12 mouse cellular contexts compared by ENCODE assay signal in the genomic region with DNA sequence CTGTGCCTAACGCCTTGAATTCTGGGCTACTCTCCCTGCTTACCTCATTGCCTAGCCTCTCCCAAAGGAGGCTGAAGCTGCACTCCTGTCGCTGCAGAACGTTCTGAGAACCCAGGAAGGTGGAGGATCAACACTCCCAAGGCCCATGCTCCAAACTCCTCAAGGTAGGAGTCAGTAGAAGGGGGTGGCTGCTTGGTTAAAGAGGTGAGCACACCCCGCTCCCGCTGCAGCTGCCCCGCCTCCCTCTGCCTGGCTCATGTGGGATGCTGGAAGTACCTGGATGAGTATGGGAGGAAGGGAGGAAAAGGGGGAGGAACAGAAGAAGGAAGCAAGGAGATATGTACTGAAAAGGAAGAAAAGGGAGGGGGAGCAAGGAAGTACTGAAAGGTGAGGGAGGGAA. TPM values are rescaled to one million over a fixed set of nuclear protein-coding genes. Genes with fewer than 3 reads are reported as not detected.
A peak's percentile ranks its signal among the peaks of the same experiment; 100 is the strongest.
DNase-seq lines count a peak whose midpoint lies in the region; ATAC-seq and TF ChIP-seq lines count a peak whose summit lies in the region.
"Had no signal": no experiment of that assay in that cellular context is flagged by ENCODE, and none has a peak within 500 bp of the region (broad histone marks: within the 10 kb centered on the region; RNA-seq: fewer than 3 reads in every experiment).

No protein-coding gene starts in this region.

- DNase-seq in midbrain, embryonic 10.5 days (ENCODE audit: low spot score), result no peak
- peak; percentile 41 to 49 for DNase-seq in cerebellum, postnatal 14 days
- no peak for DNase-seq in gastrocnemius, postnatal 10 days
- no peak for DNase-seq in lung, adult 2 months
- no peak for DNase-seq in urinary bladder, postnatal 14 days (ENCODE audit: low spot score)
- DNase-seq: gastrocnemius, postnatal 36 days; kidney, adult 18-20 months; lung, postnatal 14 days; thymus, postnatal 25 days had no signal

- TF ChIP-seq POLR2A in lung, adult 2 months (IDR thresholded peaks at IDR 0.05; ENCODE audit: borderline replicate concordance, extremely low read depth, low read depth, low read length), result no peak

- H3K4me2 ChIP-seq in midbrain, embryonic 13.5 days (replicated peaks), result peak overlapping the region; percentile 63
- H3K4me2 ChIP-seq in hindbrain, embryonic 16.5 days (ENCODE audit: low read length), result peak overlapping the region; percentile 74

- peak; percentile 25; the same call in 1 of the 2 replicates for ATAC-seq in midbrain, embryonic 13.5 days
- 0 out of 2 replicates have a peak, but pooled peaks have one; percentile 19 for ATAC-seq in hindbrain, embryonic 16.5 days
- ATAC-seq: liver, embryonic 12.5 days had no signal

- H3K27ac ChIP-seq in midbrain, embryonic 13.5 days, result no peak overlapping the region
- no peak overlapping the region for H3K27ac ChIP-seq in midbrain, embryonic 10.5 days (replicated peaks)
- no peak overlapping the region for H3K27ac ChIP-seq in hindbrain, embryonic 16.5 days (ENCODE audit: low read depth, low read length)
- H3K27ac ChIP-seq: liver, embryonic 12.5 days had no signal

- H3K4me1 ChIP-seq in midbrain, embryonic 13.5 days (replicated peaks), result peaks cover 23% of the 10 kb centered on the region; the same call in 1 of the 2 replicates
- H3K4me1 ChIP-seq in midbrain, embryonic 10.5 days, result peaks cover 25% of the 10 kb centered on the region
- H3K4me1 ChIP-seq in hindbrain, embryonic 16.5 days (ENCODE audit: control insufficient read depth, insufficient read depth, low read depth, low read length), result peaks cover 8% of the 10 kb centered on the region; the same call in 1 of the 2 replicates
- H3K4me1 ChIP-seq in lung, adult 2 months (ENCODE audit: control insufficient read depth, insufficient read depth, low read length), result no peaks in the 10 kb centered on the region
- H3K4me1 ChIP-seq: liver, embryonic 12.5 days had no signal

- no peaks in the 10 kb centered on the region for H3K36me3 ChIP-seq in midbrain, embryonic 13.5 days
- H3K36me3 ChIP-seq in midbrain, embryonic 10.5 days, result no peaks in the 10 kb centered on the region
- no peaks in the 10 kb centered on the region for H3K36me3 ChIP-seq in hindbrain, embryonic 16.5 days (ENCODE audit: control insufficient read depth, insufficient read depth, low read length)
- H3K36me3 ChIP-seq: liver, embryonic 12.5 days had no signal

- no peak overlapping the region for H3K9ac ChIP-seq in midbrain, embryonic 13.5 days (replicated peaks)
- peak overlapping the region; percentile 85 for H3K9ac ChIP-seq in hindbrain, embryonic 16.5 days (ENCODE audit: low read depth, low read length)
- H3K9ac ChIP-seq: liver, embryonic 12.5 days had no signal

- H3K9me3 ChIP-seq in midbrain, embryonic 13.5 days, result 0 out of 2 replicates have a peak, but pooled peaks cover 4% of the 10 kb centered on the region
- H3K9me3 ChIP-seq in midbrain, embryonic 10.5 days (replicated peaks), result no peaks in the 10 kb centered on the region
- no peaks in the 10 kb centered on the region for H3K9me3 ChIP-seq in hindbrain, embryonic 16.5 days (ENCODE audit: control insufficient read depth, low read length)
- H3K9me3 ChIP-seq: liver, embryonic 12.5 days had no signal

- H3K4me3 ChIP-seq in midbrain, embryonic 13.5 days (replicated peaks), result peak overlapping the region; percentile 56
- H3K4me3 ChIP-seq in midbrain, embryonic 10.5 days, result no peak overlapping the region; the same call in 1 of the 2 replicates
- H3K4me3 ChIP-seq in hindbrain, embryonic 16.5 days (ENCODE audit: low read length), result peak overlapping the region; percentile 71
- H3K4me3 ChIP-seq in lung, adult 2 months (replicated peaks; ENCODE audit: extremely low read depth, low read depth, low read length), result no peak overlapping the region

- TF ChIP-seq CTCF in lung, adult 2 months (IDR thresholded peaks at IDR 0.05; ENCODE audit: insufficient read depth, low read length), result no peak

- H3K27me3 ChIP-seq in midbrain, embryonic 13.5 days, result peaks cover 94% of the 10 kb centered on the region
- H3K27me3 ChIP-seq in midbrain, embryonic 10.5 days (ENCODE audit: low read depth, poor library complexity, severe bottlenecking), result peaks cover 93% of the 10 kb centered on the region
- H3K27me3 ChIP-seq in hindbrain, embryonic 16.5 days (replicated peaks; ENCODE audit: control insufficient read depth, insufficient read depth, low read length), result peaks cover 11% of the 10 kb centered on the region

- 8% methylated on average over 6 of the region's 6 CpGs for WGBS in midbrain, embryonic 13.5 days
- 6% methylated on average over 6 of the region's 6 CpGs for WGBS in midbrain, embryonic 10.5 days
- WGBS in hindbrain, embryonic 16.5 days, result 8% methylated on average over 6 of the region's 6 CpGs
- WGBS in lung, adult 2 months, result 6% methylated on average over 6 of the region's 6 CpGs

RNA-seq across cellular contexts. Expression of gene Ppp2r2c, which starts 0.8 kb away (rescaled TPM):
- 11.3 and 12.2 TPM in 2 replicates for polyA plus RNA-seq in midbrain, embryonic 13.5 days (2015; fragmentation: Nextera tagmentation; extraction: Ambion mirVana)
- 0.48 and 0.83 TPM in 2 replicates for polyA plus RNA-seq in midbrain, embryonic 10.5 days (2016; fragmentation: Nextera tagmentation; extraction: Ambion mirVana)
- polyA plus RNA-seq in hindbrain, embryonic 16.5 days (2015; fragmentation: Nextera tagmentation; extraction: Ambion mirVana), result 52.4 and 58.2 TPM in 2 replicates
- total RNA-seq in gastrocnemius, postnatal 10 days (2021), result 1 to 10 TPM; 1.2 TPM
- 2.9 and 5.2 TPM in 2 replicates for polyA plus RNA-seq in lung, adult 2 months (2012; rRNA removed)

RNA-seq across cellular contexts. Expression of gene Man2b2, which starts 37.1 kb away (rescaled TPM):
- polyA plus RNA-seq in midbrain, embryonic 13.5 days (2015; fragmentation: Nextera tagmentation; extraction: Ambion mirVana), result 8.2 and 10.2 TPM in 2 replicates
- polyA plus RNA-seq in midbrain, embryonic 10.5 days (2016; fragmentation: Nextera tagmentation; extraction: Ambion mirVana), result 15.4 and 16.2 TPM in 2 replicates
- 13.8 and 15.2 TPM in 2 replicates for polyA plus RNA-seq in hindbrain, embryonic 16.5 days (2015; fragmentation: Nextera tagmentation; extraction: Ambion mirVana)
- 10 to 100 TPM; 12.1 to 15.1 TPM for total RNA-seq in gastrocnemius, postnatal 10 days (2021)
- polyA plus RNA-seq in lung, adult 2 months (2012; rRNA removed), result 95.6 and 106 TPM in 2 replicates

Comparison
In these comparisons a context has a peak if more than half of its experiments do, and no peak if none do; other contexts are left out.
1. H3K4me3 ChIP-seq: peak in midbrain, embryonic 13.5 days (single experiment) and hindbrain, embryonic 16.5 days (single experiment); none in midbrain, embryonic 10.5 days (single experiment) and lung, adult 2 months (single experiment).
2. DNase-seq: peak in cerebellum, postnatal 14 days (2 of 2); none in midbrain, embryonic 10.5 days (single experiment), gastrocnemius, postnatal 10 days (single experiment), lung, adult 2 months (single experiment) and urinary bladder, postnatal 14 days (single experiment).